Mouse (Mus musculus): Measurements from ENCODE around the gene 1700003F12Rik. TPM values are rescaled to one million over a fixed set of nuclear protein-coding genes. Genes with fewer than 3 reads are reported as not detected.

The 1700003F12Rik gene
- polyA plus RNA-seq, 1 experiment from 2014 or later, result 1.0 TPM

- H3K36me3 ChIP-seq (replicated peaks), result no peaks in the 10 kb centered on the region
- peaks cover 47% of the 10 kb centered on the region for H3K27me3 ChIP-seq
- no peak for ATAC-seq (ENCODE audit: insufficient read depth)
- H3K9me3 ChIP-seq (replicated peaks), result no peaks in the 10 kb centered on the region
- no peak overlapping the region for H3K9ac ChIP-seq
- no peak overlapping the region for H3K27ac ChIP-seq (replicated peaks)
- 12% methylated on average over 20 of the region's 20 CpGs for WGBS (ENCODE audit: insufficient replicate concordance)
- H3K4me2 ChIP-seq, result peak overlapping the region; percentile 75
- H3K4me1 ChIP-seq (replicated peaks), result peaks cover 30% of the 10 kb centered on the region
- H3K4me3 ChIP-seq (replicated peaks), result peak overlapping the region; percentile 47; the same call in 1 of the 2 replicates
Observed at GRCm38 (mm10) chr2:154549886-154550189, 3.0 kb downstream of the 1700003F12Rik start.

DNA sequence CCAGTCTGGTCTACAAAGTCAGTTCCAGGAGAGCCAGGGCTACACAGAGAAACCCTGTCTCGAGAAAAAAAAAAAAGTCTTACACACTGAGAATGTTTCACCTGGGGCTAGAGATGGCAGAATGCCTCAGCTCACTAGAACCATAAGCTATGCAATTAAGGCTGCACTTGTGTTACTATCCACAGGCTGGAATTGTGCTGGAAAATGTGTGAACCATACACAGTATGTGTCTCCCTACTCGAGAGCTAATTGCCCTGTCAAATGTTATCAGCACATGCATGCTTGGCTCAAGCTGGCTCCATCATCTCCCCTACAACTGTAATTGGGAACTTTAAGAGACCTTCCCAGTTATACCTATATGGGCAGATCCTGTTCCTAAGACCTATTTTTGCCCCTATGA lies 4.1 kb downstream of the 1700003F12Rik start:
- Histone ChIP-seq H3K27me3 (peaks cover 47% of the 10 kb centered on the region), H3K4me3 (replicated peaks) (no peak overlapping the region), H3K4me2 (no peak overlapping the region), H3K9me3 (replicated peaks) (no peaks in the 10 kb centered on the region), H3K27ac (replicated peaks) (no peak overlapping the region), H3K36me3 (replicated peaks) (no peaks in the 10 kb centered on the region), H3K9ac (no peak overlapping the region), H3K4me1 (replicated peaks) (peaks cover 30% of the 10 kb centered on the region)
- ATAC-seq (ENCODE audit: insufficient read depth), result no peak
- WGBS (ENCODE audit: insufficient replicate concordance), result 42% methylated on average over 2 of the region's 2 CpGs

- ATAC-seq (ENCODE audit: insufficient read depth), result no peak
- Histone ChIP-seq H3K4me3 (replicated peaks) (peak within 1 kb of the TSS; percentile 36), H3K36me3 (replicated peaks) (no peaks in the 10 kb centered on the region), H3K27ac (replicated peaks) (no peak within 1 kb of the TSS), H3K9ac (no peak within 1 kb of the TSS), H3K27me3 (peaks cover 47% of the 10 kb centered on the region), H3K4me1 (replicated peaks) (peaks cover 30% of the 10 kb centered on the region), H3K4me2 (peak within 1 kb of the TSS; percentile 62), H3K9me3 (replicated peaks) (no peaks in the 10 kb centered on the region)
- WGBS (ENCODE audit: insufficient replicate concordance), result 71% methylated on average over 4 of the region's 4 CpGs
Observed at GRCm38 (mm10) chr2:154551476-154551875, 4.6 kb downstream of the 1700003F12Rik start, which contains the start of gene Actl10. Gene Actl10, plus strand, starts transcription at chr2:154551776.

DNA sequence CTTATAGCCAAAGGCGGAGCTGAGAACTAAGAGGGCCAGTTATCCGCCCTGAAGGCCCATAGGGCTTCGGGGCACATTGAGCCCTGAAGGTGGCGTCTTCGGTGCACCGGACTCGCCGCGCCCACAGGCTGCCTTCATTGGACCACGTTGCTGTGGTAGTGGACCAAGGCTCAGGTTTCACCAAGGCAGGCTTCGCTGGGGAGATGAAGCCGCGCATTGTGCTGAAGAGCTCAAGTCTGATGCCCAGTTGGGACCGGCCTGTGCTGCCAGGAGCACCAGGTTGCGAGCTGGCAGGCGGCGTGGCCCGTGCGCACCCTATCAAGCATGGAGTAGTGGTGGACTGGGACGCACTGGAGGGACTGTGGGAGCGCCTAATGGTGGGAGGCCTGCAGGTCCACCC lies 5.0 kb downstream of the 1700003F12Rik start:
- H3K9me3 ChIP-seq (replicated peaks), result no peaks in the 10 kb centered on the region
- no peak overlapping the region for H3K9ac ChIP-seq
- 50% methylated on average over 21 of the region's 21 CpGs for WGBS (ENCODE audit: insufficient replicate concordance)
- H3K27me3 ChIP-seq, result peaks cover 47% of the 10 kb centered on the region
- peak overlapping the region; percentile 62 for H3K4me2 ChIP-seq
- no peak overlapping the region for H3K27ac ChIP-seq (replicated peaks)
- peak; percentile 23; the same call in 1 of the 2 replicates for ATAC-seq (ENCODE audit: insufficient read depth)
- peak overlapping the region; percentile 36 for H3K4me3 ChIP-seq (replicated peaks)
- no peaks in the 10 kb centered on the region for H3K36me3 ChIP-seq (replicated peaks)
- H3K4me1 ChIP-seq (replicated peaks), result peaks cover 30% of the 10 kb centered on the region

DNA sequence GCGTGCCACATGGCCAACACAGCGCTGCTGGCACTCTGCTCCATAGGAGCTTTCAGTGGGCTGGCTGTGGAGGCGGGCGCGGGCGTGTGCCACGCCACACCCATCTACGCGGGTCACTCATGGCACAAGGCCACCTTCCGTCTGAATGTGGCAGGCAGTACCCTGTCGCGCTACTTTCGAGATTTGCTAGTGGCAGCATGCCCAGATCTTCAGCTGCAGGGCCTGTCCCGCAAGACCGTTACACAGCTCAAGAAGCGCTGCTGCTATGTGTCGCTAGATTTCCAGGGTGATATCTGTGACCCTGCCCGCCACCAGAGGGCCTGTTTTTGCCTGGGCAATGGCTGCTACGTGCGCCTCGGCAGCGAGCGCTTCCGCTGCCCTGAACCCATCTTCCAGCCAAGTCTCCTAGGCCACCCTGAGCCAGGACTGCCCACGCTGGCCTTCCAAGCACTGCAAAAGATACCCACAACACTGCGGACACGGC lies 5.6 kb downstream of the 1700003F12Rik start:
- Histone ChIP-seq H3K27me3 (peaks cover 47% of the 10 kb centered on the region), H3K36me3 (replicated peaks) (no peaks in the 10 kb centered on the region), H3K9me3 (replicated peaks) (no peaks in the 10 kb centered on the region), H3K9ac (no peak overlapping the region), H3K4me1 (replicated peaks) (peaks cover 33% of the 10 kb centered on the region), H3K4me2 (peak overlapping the region; percentile 62), H3K4me3 (replicated peaks) (peak overlapping the region; percentile 36), H3K27ac (replicated peaks) (no peak overlapping the region)
- 21% methylated on average over 27 of the region's 27 CpGs for WGBS (ENCODE audit: insufficient replicate concordance)
- peak; percentile 42 for ATAC-seq (ENCODE audit: insufficient read depth)

- H3K36me3 ChIP-seq (replicated peaks), result peaks cover under 1% of the 10 kb centered on the region; the same call in 1 of the 2 replicates
- no peaks in the 10 kb centered on the region for H3K9me3 ChIP-seq (replicated peaks)
- WGBS (ENCODE audit: insufficient replicate concordance), result 89% methylated on average over 6 of the region's 6 CpGs
- H3K4me3 ChIP-seq (replicated peaks), result no peak overlapping the region
- H3K27ac ChIP-seq (replicated peaks), result no peak overlapping the region
- no peak overlapping the region for H3K4me2 ChIP-seq
- peaks cover 27% of the 10 kb centered on the region for H3K27me3 ChIP-seq
- H3K4me1 ChIP-seq (replicated peaks), result peaks cover 36% of the 10 kb centered on the region
- ATAC-seq (ENCODE audit: insufficient read depth), result no peak
- H3K9ac ChIP-seq, result no peak overlapping the region
Observed at GRCm38 (mm10) chr2:154555235-154555634, 8.3 kb downstream of the 1700003F12Rik start.

DNA sequence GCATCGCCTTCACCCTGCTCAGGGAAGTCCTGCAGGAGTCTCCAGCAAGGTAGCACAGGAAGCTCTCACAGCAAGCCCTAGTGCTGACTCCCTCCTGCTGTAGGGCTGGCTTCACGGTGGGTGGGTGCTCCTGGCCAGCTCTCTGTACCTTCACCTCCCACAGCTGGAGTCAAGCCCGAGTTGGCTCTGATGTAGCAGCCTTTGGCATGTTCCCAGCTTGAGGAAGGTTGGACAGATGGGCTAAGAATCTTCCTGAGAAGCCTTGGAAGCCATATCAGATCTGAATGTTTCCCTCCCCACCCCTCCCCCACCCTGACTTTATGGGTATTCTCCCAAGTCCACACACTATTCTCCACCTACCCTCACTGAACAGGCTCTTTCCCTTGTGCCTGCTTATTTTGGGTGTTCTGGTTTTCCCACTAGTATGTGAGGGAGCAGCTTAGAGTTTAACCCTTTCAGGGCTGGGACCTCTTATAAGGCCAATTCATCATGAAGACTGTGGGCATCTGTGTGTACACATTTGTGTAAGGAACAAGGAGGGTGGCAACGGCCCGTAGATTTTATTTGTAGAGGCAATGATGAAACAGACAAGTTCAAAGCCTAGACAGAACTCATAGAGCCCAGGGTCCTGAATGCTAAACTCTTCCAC lies 10.4 kb downstream of the 1700003F12Rik start:
- no peak for ATAC-seq (ENCODE audit: insufficient read depth)
- H3K27me3 ChIP-seq, result peaks cover 7% of the 10 kb centered on the region
- no peak overlapping the region for H3K9ac ChIP-seq
- H3K4me1 ChIP-seq (replicated peaks), result peaks cover 29% of the 10 kb centered on the region
- H3K36me3 ChIP-seq (replicated peaks), result peaks cover 19% of the 10 kb centered on the region
- H3K4me3 ChIP-seq (replicated peaks), result no peak overlapping the region
- H3K9me3 ChIP-seq (replicated peaks), result no peaks in the 10 kb centered on the region
- no peak overlapping the region for H3K27ac ChIP-seq (replicated peaks)
- 53% methylated on average over 5 of the region's 5 CpGs for WGBS (ENCODE audit: insufficient replicate concordance)
- no peak overlapping the region for H3K4me2 ChIP-seq

GRCm38 (mm10) chr2:154558264-154559039 lies 11.6 kb downstream of the 1700003F12Rik start, which contains the start of gene Necab3:
Gene Necab3, minus strand, starts transcription at chr2:154558890.
- Histone ChIP-seq H3K4me3 (replicated peaks) (peak within 1 kb of the TSS; percentile 41), H3K27me3 (no peaks in the 10 kb centered on the region), H3K4me1 (replicated peaks) (peaks cover 23% of the 10 kb centered on the region), H3K27ac (replicated peaks) (0 out of 2 replicates have a peak within 1 kb of the TSS, but pooled peaks have one; percentile 16), H3K4me2 (peak within 1 kb of the TSS; percentile 75), H3K9me3 (replicated peaks) (no peaks in the 10 kb centered on the region), H3K9ac (peak within 1 kb of the TSS; percentile 48), H3K36me3 (replicated peaks) (peaks cover 30% of the 10 kb centered on the region)
- 3% methylated on average over 34 of the region's 34 CpGs for WGBS (ENCODE audit: insufficient replicate concordance)
- ATAC-seq (ENCODE audit: insufficient read depth), result peak; percentile 60

GRCm38 (mm10) chr2:154563612-154564170 lies 16.8 kb downstream of the 1700003F12Rik start:
- Histone ChIP-seq H3K9ac (no peak overlapping the region), H3K27ac (replicated peaks) (no peak overlapping the region), H3K9me3 (replicated peaks) (no peaks in the 10 kb centered on the region), H3K4me2 (no peak overlapping the region), H3K4me1 (replicated peaks) (peaks cover 52% of the 10 kb centered on the region), H3K4me3 (replicated peaks) (no peak overlapping the region), H3K36me3 (replicated peaks) (peaks cover 57% of the 10 kb centered on the region), H3K27me3 (no peaks in the 10 kb centered on the region)
- ATAC-seq (ENCODE audit: insufficient read depth), result no peak
- 88% methylated on average over 22 of the region's 22 CpGs for WGBS (ENCODE audit: insufficient replicate concordance)

GRCm38 (mm10) chr2:154565562-154565961 lies 18.7 kb downstream of the 1700003F12Rik start:
- WGBS (ENCODE audit: insufficient replicate concordance), result 81% methylated on average over 3 of the region's 3 CpGs
- H3K36me3 ChIP-seq (replicated peaks), result peaks cover 54% of the 10 kb centered on the region
- H3K4me3 ChIP-seq (replicated peaks), result no peak overlapping the region
- no peaks in the 10 kb centered on the region for H3K27me3 ChIP-seq
- ATAC-seq (ENCODE audit: insufficient read depth), result no peak
- H3K4me1 ChIP-seq (replicated peaks), result peaks cover 53% of the 10 kb centered on the region
- H3K9ac ChIP-seq, result no peak overlapping the region
- no peak overlapping the region for H3K4me2 ChIP-seq
- H3K9me3 ChIP-seq (replicated peaks), result no peaks in the 10 kb centered on the region
- H3K27ac ChIP-seq (replicated peaks), result no peak overlapping the region

GRCm38 (mm10) chr2:154566641-154567040 lies 19.8 kb downstream of the 1700003F12Rik start:
- Histone ChIP-seq H3K4me1 (replicated peaks) (peaks cover 64% of the 10 kb centered on the region), H3K36me3 (replicated peaks) (peaks cover 43% of the 10 kb centered on the region), H3K4me3 (replicated peaks) (0 out of 2 replicates have a peak overlapping the region, but pooled peaks have one; percentile 3), H3K27ac (replicated peaks) (no peak overlapping the region), H3K27me3 (no peaks in the 10 kb centered on the region), H3K9ac (no peak overlapping the region), H3K9me3 (replicated peaks) (no peaks in the 10 kb centered on the region), H3K4me2 (peak overlapping the region; percentile 20)
- no peak for ATAC-seq (ENCODE audit: insufficient read depth)
- 80% methylated on average over 8 of the region's 8 CpGs for WGBS (ENCODE audit: insufficient replicate concordance)

Data from liver, embryonic 15.5 days (tissue).